Mouse (Mus musculus) heart, adult 2 months (tissue): ENCODE data around the gene Kif1a. TPM values are rescaled to one million over a fixed set of nuclear protein-coding genes. Genes with fewer than 3 reads are reported as not detected.

ENCODE experiments used
- DNase-seq, 2 experiments: peaks; one replicate each; pipeline ENCODE4 v3.0.0; 2021
- H3K27ac ChIP-seq: fragments of 200-600 bp; 2 replicates; pipeline ENCODE4 v1.8.1; 2022
- H3K27me3 ChIP-seq: fragments of 200-500 bp; 2 replicates; pipeline ENCODE4 v1.6.1; 2012; ENCODE audit warnings: mild to moderate bottlenecking, low read length, inconsistent platforms, mixed read lengths; ENCODE audit not compliant: control insufficient read depth, insufficient read depth
- H3K36me3 ChIP-seq: fragments of 200-500 bp; 2 replicates; pipeline ENCODE4 v1.6.1; 2012; ENCODE audit warnings: low read length, inconsistent platforms; ENCODE audit not compliant: control insufficient read depth, insufficient read depth
- H3K4me1 ChIP-seq: fragments of 200-500 bp; 2 replicates; pipeline ENCODE4 v1.6.1; 2011; ENCODE audit warnings: low read length; ENCODE audit not compliant: control insufficient read depth, insufficient read depth
- H3K4me3 ChIP-seq: fragments of 200-600 bp; 2 replicates; pipeline ENCODE4 v1.8.1; 2022
- H3K79me2 ChIP-seq: fragments of 200-500 bp; replicated peaks from 2 replicates; pipeline ENCODE4 v1.6.1; 2012; ENCODE audit warnings: mild to moderate bottlenecking, inconsistent platforms, low read length, moderate library complexity, mixed read lengths; ENCODE audit not compliant: control insufficient read depth, insufficient read depth
- H3K9ac ChIP-seq: fragments of 200-500 bp; 2 replicates; pipeline ENCODE4 v1.6.1; 2012; ENCODE audit warnings: low read depth, mild to moderate bottlenecking, control low read depth, inconsistent platforms, low read length, mixed read lengths
- CTCF ChIP-seq: fragments of 200-600 bp; IDR thresholded peaks from 2 replicates; pipeline ENCODE4 v1.8.1; 2022; ENCODE audit warnings: antibody characterized with exemption, mild to moderate bottlenecking, moderate library complexity
- EP300 ChIP-seq: fragments of 200-500 bp; IDR thresholded peaks from 2 replicates; pipeline ENCODE4 v1.6.1; 2011; ENCODE audit warnings: low read depth, low read length, control low read depth; ENCODE audit not compliant: insufficient read depth
- POLR2A ChIP-seq: fragments of 200-500 bp; IDR thresholded peaks from 2 replicates; pipeline ENCODE4 v1.6.1; 2011; ENCODE audit warnings: mild to moderate bottlenecking, low read depth, low read length, control low read depth; ENCODE audit not compliant: insufficient read depth
- WGBS: fragments of 180-500 bp; shearing (Covaris S2); methylation state at CpG from one replicate; pipeline ENCODE4 v1.1.7; 2018; 5-methylcytosine and 5-hydroxymethylcytosine counted together
- intact Hi-C: fragments of 180-260 bp; cut with DNase I; formaldehyde crosslinking; loops from one replicate; pipeline ENCODE4 v1.15.1; 2025
- polyA plus RNA-seq: library from polyadenylated mRNA; depleted of rRNA; stranded (reverse); fragments of >200 nt; gene quantifications from 2 replicates; pipeline ENCODE4 v1.2.3, GENCODE M21; 2012
- total RNA-seq, 2 experiments: library from RNA; stranded (reverse); gene quantifications; 2 replicates each; pipeline ENCODE4 v1.2.3; 2021

Kif1a gene
- total and polyA plus RNA-seq, 3 experiments: 1.2 to 2.0 (median 1.4) TPM

DNA sequence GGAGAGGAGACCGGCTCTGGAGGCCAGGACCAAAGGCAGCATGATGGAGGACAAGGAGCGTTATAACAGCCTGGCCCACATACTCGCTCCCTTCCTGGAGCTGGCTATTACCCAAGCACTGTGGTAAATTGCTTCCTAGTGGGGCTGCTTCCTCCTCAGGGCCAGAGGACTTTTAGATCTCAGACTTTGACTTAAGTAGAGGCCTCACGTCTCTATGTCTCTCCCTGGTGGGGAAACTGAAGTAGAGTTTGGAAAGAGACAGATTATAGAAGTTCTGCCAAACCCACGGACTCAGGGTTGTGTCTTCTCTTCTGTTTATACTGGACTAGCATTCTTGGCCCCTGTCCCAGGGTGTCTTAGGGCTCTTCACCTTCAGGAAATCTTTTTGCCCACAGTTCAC lies 23.5 kb upstream of the Kif1a start:
- WGBS: 42% methylated on average over 5 of the region's 5 CpGs
- H3K79me2 ChIP-seq: no peaks in the 10 kb centered on the region
- TF ChIP-seq POLR2A (no peak), EP300 (no peak), CTCF (peak; percentile 42)
- H3K4me3 ChIP-seq: no peak overlapping the region
- H3K4me1 ChIP-seq: peaks cover 1% of the 10 kb centered on the region; the same call in 1 of the 2 replicates
- H3K27me3 ChIP-seq: no peaks in the 10 kb centered on the region
- H3K36me3 ChIP-seq: no peaks in the 10 kb centered on the region
- no peak for DNase-seq
- H3K27ac ChIP-seq: no peak overlapping the region
- intact Hi-C loops: loop anchor here (5.0 kb wide), 1 partner anchor 168 kb away; no protein-coding TSS in a partner anchor
- no peak overlapping the region for H3K9ac ChIP-seq

DNA sequence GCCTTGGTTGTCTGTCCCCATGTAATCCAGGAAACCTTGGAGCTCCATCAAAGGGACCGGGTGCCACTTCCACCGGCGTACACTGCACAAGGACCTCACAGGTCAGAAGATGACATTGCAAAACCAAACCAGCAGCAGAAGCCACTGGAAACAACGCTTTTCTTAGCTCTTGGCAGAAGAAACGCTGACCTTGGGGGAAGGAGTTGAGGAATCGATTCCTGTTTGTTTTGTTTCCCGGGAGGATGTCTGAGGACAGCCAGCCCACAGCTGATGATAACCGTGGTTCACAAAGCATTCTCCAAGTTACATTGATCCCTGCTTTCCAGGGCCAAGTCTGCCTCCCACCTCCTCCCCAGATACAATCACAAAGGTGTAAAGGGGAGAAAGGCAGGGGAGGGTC lies 22.3 kb upstream of the Kif1a start:
- Histone ChIP-seq H3K4me3 (no peak overlapping the region), H3K27me3 (no peaks in the 10 kb centered on the region), H3K9ac (no peak overlapping the region), H3K79me2 (no peaks in the 10 kb centered on the region), H3K36me3 (no peaks in the 10 kb centered on the region), H3K4me1 (peaks cover 1% of the 10 kb centered on the region; the same call in 1 of the 2 replicates), H3K27ac (no peak overlapping the region)
- TF ChIP-seq EP300 (no peak), POLR2A (no peak), CTCF (no peak)
- DNase-seq: no peak
- intact Hi-C loops: no loop called here
- 26% methylated on average over 8 of the region's 8 CpGs for WGBS

DNA sequence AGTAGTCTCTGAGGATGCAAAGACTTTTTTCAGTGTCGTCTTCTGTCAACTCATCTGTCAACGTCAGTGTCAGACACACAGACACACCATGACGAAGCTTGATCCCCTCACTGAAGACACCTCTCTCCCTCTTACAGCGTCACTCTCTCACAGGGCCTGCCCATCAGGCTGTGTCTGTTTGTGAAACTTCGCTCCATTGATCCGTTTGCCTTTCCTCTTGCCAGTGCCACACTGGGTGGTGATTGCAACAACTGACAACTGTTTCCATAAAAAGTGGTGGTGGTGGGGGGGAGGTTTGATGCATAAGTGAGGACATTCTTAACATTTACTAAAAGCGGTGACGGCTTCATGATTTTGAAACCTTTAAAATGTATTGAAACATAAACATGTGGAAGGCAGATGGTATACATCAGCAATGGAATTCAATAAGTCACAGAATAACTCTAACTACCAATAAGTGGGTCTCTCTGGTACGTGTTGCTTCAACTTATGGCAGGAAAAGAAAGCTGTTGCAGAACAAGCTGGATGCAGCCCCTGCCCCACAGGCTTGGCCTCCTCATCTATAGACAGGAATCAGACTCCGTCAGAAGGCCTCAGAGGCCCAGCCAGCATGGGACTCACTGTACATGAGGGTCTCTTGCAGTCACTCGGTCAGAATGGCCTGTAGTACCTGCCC lies 21.6 kb upstream of the Kif1a start:
- DNase-seq: no peak
- WGBS: 88% methylated on average over 11 of the region's 11 CpGs
- H3K79me2 ChIP-seq: no peaks in the 10 kb centered on the region
- no peak overlapping the region for H3K27ac ChIP-seq
- H3K27me3 ChIP-seq: no peaks in the 10 kb centered on the region
- H3K36me3 ChIP-seq: no peaks in the 10 kb centered on the region
- H3K4me1 ChIP-seq: peaks cover 1% of the 10 kb centered on the region; the same call in 1 of the 2 replicates
- H3K9ac ChIP-seq: no peak overlapping the region
- TF ChIP-seq POLR2A (no peak), EP300 (no peak), CTCF (no peak)
- no peak overlapping the region for H3K4me3 ChIP-seq
- intact Hi-C loops: no loop called here

DNA sequence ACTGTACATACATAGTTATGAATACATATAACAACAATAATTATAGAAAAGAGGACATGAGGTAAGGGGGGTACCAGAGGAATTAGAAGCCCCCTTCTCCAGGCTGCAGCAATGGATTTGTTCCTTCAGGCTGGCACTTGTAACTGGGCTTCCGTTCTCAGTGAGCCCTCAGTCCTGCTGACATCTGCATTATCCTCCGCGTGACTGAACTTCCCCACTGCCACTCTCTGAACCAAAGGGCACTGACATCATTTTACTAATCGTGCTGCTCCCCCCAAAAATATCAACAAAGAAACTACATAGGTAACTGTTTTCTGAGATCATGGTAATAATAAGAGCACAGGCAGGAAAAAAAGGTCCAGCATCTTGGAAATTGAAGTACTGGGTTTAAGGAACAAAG lies 17.1 kb upstream of the Kif1a start:
- Histone ChIP-seq H3K79me2 (no peaks in the 10 kb centered on the region), H3K4me1 (no peaks in the 10 kb centered on the region), H3K9ac (no peak overlapping the region), H3K27ac (no peak overlapping the region), H3K36me3 (no peaks in the 10 kb centered on the region), H3K27me3 (no peaks in the 10 kb centered on the region), H3K4me3 (no peak overlapping the region)
- no peak for TF ChIP-seq EP300
- no peak for TF ChIP-seq CTCF
- no peak for TF ChIP-seq POLR2A
- no peak for DNase-seq
- WGBS: 42% methylated on average over 4 of the region's 4 CpGs
- intact Hi-C loops: no loop called here

DNA sequence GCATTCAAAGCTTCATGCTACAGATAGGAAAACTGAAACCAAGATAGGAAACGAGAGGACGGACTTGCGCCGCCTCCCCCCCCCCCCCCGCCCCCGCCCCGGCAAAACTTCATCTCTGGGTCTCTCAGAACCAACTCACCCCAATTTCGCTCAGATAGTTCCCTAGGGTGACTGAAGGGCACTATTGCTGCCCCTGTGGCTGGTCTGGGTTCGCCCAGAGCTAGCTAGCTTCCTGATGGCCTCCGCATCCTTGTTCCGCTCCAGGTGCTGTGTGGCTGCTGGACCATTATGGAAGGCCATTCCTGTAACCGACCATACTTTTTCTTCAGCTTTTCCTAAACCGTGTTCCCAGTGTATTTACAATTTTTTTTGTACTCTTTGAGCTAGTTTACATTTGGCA lies 13.7 kb upstream of the Kif1a start:
- Histone ChIP-seq H3K27me3 (peaks cover 3% of the 10 kb centered on the region), H3K79me2 (no peaks in the 10 kb centered on the region), H3K36me3 (no peaks in the 10 kb centered on the region), H3K4me1 (no peaks in the 10 kb centered on the region), H3K9ac (no peak overlapping the region), H3K4me3 (peak overlapping the region; percentile 11; the same call in 1 of the 2 replicates), H3K27ac (no peak overlapping the region)
- intact Hi-C loops: no loop called here
- TF ChIP-seq CTCF (no peak), POLR2A (no peak), EP300 (no peak)
- DNase-seq: no peak
- WGBS: 32% methylated on average over 13 of the region's 13 CpGs

DNA sequence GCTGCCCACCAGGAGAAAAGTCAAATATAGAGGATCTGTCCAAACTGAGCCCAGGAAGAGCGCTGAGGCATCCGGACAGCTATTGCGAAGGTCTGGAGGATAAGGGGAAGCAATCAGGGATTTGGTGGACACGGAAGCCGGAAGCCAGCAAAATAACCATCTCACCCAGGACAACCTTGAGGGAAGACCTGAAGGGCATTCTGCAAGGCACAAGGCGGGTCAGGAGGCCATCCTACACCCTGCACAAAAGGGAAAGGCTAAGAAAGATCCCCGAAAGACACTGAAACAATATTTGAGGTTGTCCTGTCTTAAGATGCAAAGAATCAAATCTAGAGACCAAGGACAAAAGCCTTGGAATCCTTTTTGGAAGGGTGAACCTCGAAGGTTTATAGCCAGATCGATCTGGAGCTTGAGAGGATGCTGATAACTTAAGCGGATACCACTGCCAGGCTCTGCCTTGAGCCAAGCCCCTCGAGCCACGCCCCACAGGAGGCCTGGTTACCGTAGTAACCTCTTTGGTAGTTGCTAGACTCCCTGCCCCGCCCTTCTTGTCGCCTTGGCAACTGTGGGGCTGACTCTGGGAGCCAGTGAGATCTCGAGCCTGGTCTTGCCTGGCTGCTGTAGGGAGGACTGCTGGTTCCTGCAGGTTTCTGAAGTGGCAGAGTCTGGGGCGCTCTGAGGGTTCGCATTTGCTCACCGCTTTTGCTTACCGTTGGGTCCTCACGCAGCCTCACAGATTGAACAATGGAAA lies 13.1 kb upstream of the Kif1a start:
- Histone ChIP-seq H3K27me3 (peaks cover 3% of the 10 kb centered on the region), H3K79me2 (no peaks in the 10 kb centered on the region), H3K36me3 (no peaks in the 10 kb centered on the region), H3K27ac (no peak overlapping the region), H3K4me1 (no peaks in the 10 kb centered on the region), H3K4me3 (peak overlapping the region; percentile 11; the same call in 1 of the 2 replicates), H3K9ac (no peak overlapping the region)
- intact Hi-C loops: no loop called here
- TF ChIP-seq POLR2A (no peak), EP300 (no peak), CTCF (no peak)
- peak; percentile 39 to 56 for DNase-seq
- 32% methylated on average over 21 of the region's 21 CpGs for WGBS
